Mouse (Mus musculus) ES-E14 (cell line): ENCODE results near the gene Zmiz1. TPM values are rescaled to one million over a fixed set of nuclear protein-coding genes. Genes with fewer than 3 reads are reported as not detected.

Experiments
- DNase-seq: peaks from one replicate; pipeline ENCODE4 v3.0.0-alpha.2; 2013; ENCODE audit warnings: low read depth, low spot score
- H3K27ac ChIP-seq: 2 replicates; pipeline ENCODE4 v1.5.1; 2012; ENCODE audit warnings: low read depth, mild to moderate bottlenecking, low read length, moderate library complexity, mixed read lengths; ENCODE audit not compliant: poor library complexity, insufficient read depth, severe bottlenecking
- H3K36me3 ChIP-seq: 2 replicates; pipeline ENCODE4 v1.6.1; 2012; ENCODE audit warnings: mild to moderate bottlenecking, low read length, moderate library complexity, mixed read lengths; ENCODE audit not compliant: control insufficient read depth, poor library complexity, insufficient read depth, severe bottlenecking
- H3K4me1 ChIP-seq, 2 experiments: fragments of 150-350 bp in 1 of 2; sonication (generic) in 1 of 2; 2 replicates each; pipeline ENCODE4 v1.6.1; 2012; ENCODE audit warnings: low read length in 2 of 2, mild to moderate bottlenecking in 1 of 2, mixed read lengths in 1 of 2; ENCODE audit not compliant: control insufficient read depth in 2 of 2, insufficient read depth in 2 of 2, poor library complexity in 1 of 2
- H3K4me3 ChIP-seq, 2 experiments: fragments of 150-350 bp in 1 of 2; sonication (generic) in 1 of 2; 2 replicates each; pipeline ENCODE4 v1.5.1; 2012; ENCODE audit warnings: low read length in 2 of 2, low read depth in 1 of 2, mild to moderate bottlenecking in 1 of 2, mixed read lengths in 1 of 2; ENCODE audit not compliant: insufficient read depth in 1 of 2, poor library complexity in 1 of 2, severe bottlenecking in 1 of 2
- H3K9ac ChIP-seq: 2 replicates; pipeline ENCODE4 v1.6.1; 2012; ENCODE audit warnings: low read depth, mild to moderate bottlenecking, low read length, mixed read lengths; ENCODE audit not compliant: poor library complexity, insufficient read depth, severe bottlenecking
- H3K9me3 ChIP-seq: fragments of 150-350 bp; sonication (generic); 2 replicates; pipeline ENCODE4 v1.6.1; 2012; ENCODE audit warnings: low read depth, mild to moderate bottlenecking, low read length; ENCODE audit not compliant: control insufficient read depth, insufficient read depth
- CHD2 ChIP-seq: IDR thresholded peaks from 2 replicates; pipeline ENCODE4 v1.6.1; 2014; ENCODE audit warnings: mild to moderate bottlenecking, low read depth, low read length, inconsistent platforms
- HCFC1 ChIP-seq: IDR thresholded peaks from 2 replicates; pipeline ENCODE4 v1.6.1; 2012; ENCODE audit warnings: low read length, inconsistent platforms, borderline replicate concordance; ENCODE audit not compliant: insufficient read depth
- MAFK ChIP-seq: IDR thresholded peaks from 2 replicates; pipeline ENCODE4 v1.6.1; 2014; ENCODE audit warnings: mild to moderate bottlenecking, low read depth, low read length, inconsistent platforms; ENCODE audit not compliant: insufficient read depth
- ZC3H11A ChIP-seq: IDR thresholded peaks from 2 replicates; pipeline ENCODE4 v1.6.1; 2012; ENCODE audit warnings: low read depth, mild to moderate bottlenecking, inconsistent platforms, low read length, borderline replicate concordance
- ZNF384 ChIP-seq: IDR thresholded peaks from 2 replicates; pipeline ENCODE4 v1.6.1; 2012; ENCODE audit warnings: low read depth, low read length, inconsistent platforms
- in situ Hi-C, 2 experiments: fragments of 600-800 bp; cut with MboI; formaldehyde crosslinking; loops; one replicate each; pipeline ENCODE4 v1.15.1; 2025; ENCODE audit warnings: low sequenced_read_pairs in 2 of 2, inconsistent platforms in 1 of 2; ENCODE audit not compliant: unreplicated experiment in 2 of 2
- total RNA-seq: library from RNA; depleted of rRNA; stranded (reverse); fragments of 300-350 nt; gene quantifications from 2 replicates; pipeline ENCODE4 v1.2.3, GENCODE M21; 2012

Gene Zmiz1
- total RNA-seq, 1 experiment = 16.9 TPM

DNA sequence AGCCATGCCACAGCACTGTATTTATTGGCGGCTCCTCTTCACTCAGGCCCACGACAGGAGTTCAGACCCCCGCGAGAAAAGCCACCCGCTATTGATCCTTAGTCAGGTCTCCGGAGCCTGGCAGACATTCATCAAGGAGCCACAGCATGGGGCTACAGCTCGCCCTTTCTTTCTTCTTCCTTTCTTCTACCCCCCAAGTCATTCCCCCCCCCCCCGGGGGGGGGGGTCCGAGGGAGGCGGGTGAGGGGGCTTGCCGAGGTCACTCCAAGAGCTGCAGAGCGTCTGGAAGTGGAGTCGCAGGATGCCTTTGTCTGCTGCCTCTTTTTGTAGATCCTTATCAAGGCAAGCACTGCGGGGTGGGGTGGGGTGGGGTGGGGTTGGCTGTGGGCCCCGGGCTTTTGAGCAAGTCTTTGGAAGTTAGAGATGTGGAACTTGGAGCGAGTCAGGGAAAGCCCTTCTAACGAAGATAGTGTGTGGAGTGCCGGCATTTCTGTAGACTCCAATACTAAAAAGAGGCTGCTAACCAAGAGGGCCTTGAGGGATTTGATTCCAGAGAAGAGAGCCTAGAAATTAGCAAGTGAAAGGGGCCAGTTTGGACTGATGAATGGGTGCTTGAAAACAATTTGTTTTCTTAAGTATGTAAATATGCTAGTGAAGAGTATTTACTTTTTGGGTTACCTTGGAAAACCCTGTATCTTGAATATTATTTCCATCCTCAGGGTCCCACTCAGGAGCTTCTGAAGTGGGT, 145.6 kb downstream of the Zmiz1 start:
- H3K36me3 ChIP-seq = no peaks in the 10 kb centered on the region
- no peak overlapping the region for H3K9ac ChIP-seq
- DNase-seq = peak; percentile 81
- peak overlapping the region; percentile 3; the same call in 1 of the 2 replicates for H3K27ac ChIP-seq
- TF ChIP-seq CHD2 (peak; percentile 61; the same call in 1 of the 2 replicates), HCFC1 (no peak), MAFK (peak; percentile 59)
- H3K4me1 ChIP-seq = peaks cover 13 to 33% of the 10 kb centered on the region in 2 experiments
- H3K4me3 ChIP-seq = 0 out of 4 replicates have a peak overlapping the region, but pooled peaks of 1 of the 2 experiments have one; percentile 3
- in situ Hi-C loops = no loop called here
- no peaks in the 10 kb centered on the region for H3K9me3 ChIP-seq

- peaks cover 13 to 35% of the 10 kb centered on the region in 2 experiments for H3K4me1 ChIP-seq
- H3K9me3 ChIP-seq = no peaks in the 10 kb centered on the region
- TF ChIP-seq CHD2 = no peak
- no peak for TF ChIP-seq MAFK
- no peak for TF ChIP-seq ZC3H11A
- TF ChIP-seq HCFC1 = no peak
- TF ChIP-seq ZNF384 = no peak
- DNase-seq = no peak
- H3K4me3 ChIP-seq = peak overlapping the region; percentile 81 to 83
- in situ Hi-C loops = no loop called here
- H3K27ac ChIP-seq = peak overlapping the region; percentile 4
- peak overlapping the region; percentile 81 for H3K9ac ChIP-seq
- H3K36me3 ChIP-seq = no peaks in the 10 kb centered on the region
Measured at GRCm38 (mm10) chr14:25606372-25607140, 147.6 kb downstream of the Zmiz1 start.

- TF ChIP-seq HCFC1 = 0 out of 2 replicates have a peak, but pooled peaks have one; percentile 9
- no peak for TF ChIP-seq MAFK
- peaks cover 13 to 43% of the 10 kb centered on the region in 2 experiments for H3K4me1 ChIP-seq
- no peak for DNase-seq
- peak overlapping the region; percentile 4 for H3K27ac ChIP-seq
- H3K9me3 ChIP-seq = no peaks in the 10 kb centered on the region
- no peaks in the 10 kb centered on the region for H3K36me3 ChIP-seq
- H3K4me3 ChIP-seq = peak overlapping the region; percentile 81 to 83
- H3K9ac ChIP-seq = peak overlapping the region; percentile 81
- in situ Hi-C loops = no loop called here
Measured at GRCm38 (mm10) chr14:25607141-25607967, 148.4 kb downstream of the Zmiz1 start.

DNA sequence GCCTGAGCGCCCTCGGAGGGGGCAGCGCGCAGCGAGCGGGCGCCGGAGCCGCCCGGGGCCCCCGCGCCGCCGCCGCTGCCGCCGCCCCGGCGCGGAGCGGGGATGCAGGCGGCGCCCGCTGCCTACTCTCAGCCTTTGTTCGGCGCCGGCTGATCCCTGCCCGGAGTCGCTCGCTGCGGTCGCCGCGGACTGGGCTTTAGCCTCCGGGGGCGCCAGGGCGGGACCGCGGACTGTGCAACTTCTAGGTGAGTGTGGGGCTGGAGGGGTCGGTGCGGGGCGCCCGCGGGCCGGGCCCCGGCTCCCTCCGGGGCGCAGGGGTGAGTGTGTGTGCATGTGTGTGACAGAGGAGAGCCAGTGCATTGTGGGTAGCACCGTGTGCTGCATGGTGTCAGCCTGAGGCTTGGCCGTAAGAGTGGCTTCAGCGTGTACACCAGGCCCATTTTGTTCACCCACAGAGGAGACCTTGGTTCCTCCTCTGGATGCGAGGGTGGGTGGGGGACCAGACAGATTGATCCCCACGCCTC, 149.0 kb downstream of the Zmiz1 start:
- in situ Hi-C loops = no loop called here
- Histone ChIP-seq H3K36me3 (no peaks in the 10 kb centered on the region), H3K27ac (peak overlapping the region; percentile 4; the same call in 1 of the 2 replicates), H3K9me3 (no peaks in the 10 kb centered on the region), H3K9ac (peak overlapping the region; percentile 81), H3K4me3 (peak overlapping the region; percentile 81 to 83), H3K4me1 (peaks cover 13 to 43% of the 10 kb centered on the region in 2 experiments)
- no peak for TF ChIP-seq CHD2
- TF ChIP-seq ZNF384 = no peak
- no peak for TF ChIP-seq HCFC1
- no peak for TF ChIP-seq MAFK
- no peak for TF ChIP-seq ZC3H11A
- no peak for DNase-seq
